Mouse (Mus musculus): ENCODE results near the gene Rassf5. TPM values are rescaled to one million over a fixed set of nuclear protein-coding genes. Genes with fewer than 3 reads are reported as not detected.

The Rassf5 gene
- polyA plus RNA-seq (2015; fragmentation: Nextera tagmentation; extraction: Ambion mirVana) = 6.1 and 6.7 TPM in 2 replicates

DNA sequence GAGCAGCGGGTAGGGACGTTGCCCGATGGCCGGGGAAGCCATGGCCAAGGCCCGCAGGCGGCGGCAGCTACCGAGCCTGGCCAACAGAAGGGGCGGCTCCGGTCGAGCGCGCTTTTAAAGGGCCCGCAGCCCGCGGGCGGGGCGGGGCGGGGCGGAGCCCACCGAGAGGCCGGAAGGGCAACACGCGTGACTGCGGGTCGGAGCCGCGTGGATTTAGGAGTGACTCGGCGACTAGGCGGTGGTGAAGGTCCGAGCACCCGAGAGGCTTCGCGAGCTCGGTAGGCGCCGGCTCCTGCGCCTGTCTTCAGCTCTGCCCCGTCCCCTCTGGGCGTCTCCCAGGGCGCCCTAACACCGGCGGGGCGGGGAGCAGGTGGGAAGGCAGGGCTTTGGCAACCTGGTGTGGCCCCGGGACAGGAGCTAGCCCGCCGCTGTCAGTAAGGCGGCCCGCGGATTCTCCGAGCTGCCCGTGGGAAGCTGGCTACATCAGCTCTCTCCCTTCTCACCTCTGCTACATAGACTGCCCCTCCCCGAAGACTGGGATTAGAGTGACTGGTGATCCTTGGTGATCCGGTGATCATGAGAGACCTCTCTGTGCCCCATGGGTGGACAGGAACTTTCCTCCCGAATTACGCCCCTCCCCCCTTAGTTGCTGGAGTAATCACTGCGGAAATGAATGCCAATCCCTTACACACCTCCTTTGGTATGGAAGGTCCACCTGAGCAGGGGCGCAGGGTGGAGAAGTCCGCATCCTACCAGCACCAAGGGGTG lies at the start of gene Rassf5:
Gene Rassf5 (minus strand): TSS at position 170 of the 768 bp plus-strand sequence.
- 1% methylated on average over 60 of the region's 60 CpGs for WGBS (ENCODE audit: insufficient replicate concordance)
- peak; percentile 66 for ATAC-seq (ENCODE audit: insufficient read depth)

DNA sequence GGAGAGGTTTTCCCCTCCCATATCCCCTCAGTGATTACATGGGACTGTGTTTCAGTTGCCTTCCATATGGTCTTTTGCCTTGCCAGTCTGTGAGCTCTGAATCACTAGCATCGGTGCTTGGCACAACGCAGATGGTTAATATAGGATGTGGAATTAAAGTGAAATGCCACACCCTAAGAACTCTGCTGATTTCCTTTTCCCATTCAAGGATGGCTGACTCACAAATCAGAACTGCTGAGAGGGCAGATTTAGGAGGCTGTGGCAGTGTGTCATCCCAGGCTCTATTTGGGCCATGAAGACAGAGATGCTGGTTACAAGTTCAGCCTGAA lies 48.8 kb upstream of the Rassf5 start:
- Histone ChIP-seq H3K4me2 (no peak overlapping the region), H3K36me3 (replicated peaks) (peaks cover 34% of the 10 kb centered on the region), H3K4me3 (replicated peaks) (no peak overlapping the region), H3K4me1 (replicated peaks) (no peaks in the 10 kb centered on the region), H3K9me3 (replicated peaks) (no peaks in the 10 kb centered on the region), H3K27ac (replicated peaks) (no peak overlapping the region), H3K9ac (no peak overlapping the region), H3K27me3 (no peaks in the 10 kb centered on the region)
- WGBS (ENCODE audit: insufficient replicate concordance) = 72% methylated on average over 2 of the region's 2 CpGs
- no peak for ATAC-seq (ENCODE audit: insufficient read depth)

More for the DNA sequence above, at the start of gene Rassf5:
- H3K4me2 ChIP-seq = peak within 1 kb of the TSS; percentile 74
- peak within 1 kb of the TSS; percentile 59 for H3K4me3 ChIP-seq (replicated peaks)
- peak within 1 kb of the TSS; percentile 42; the same call in 1 of the 2 replicates for H3K9ac ChIP-seq
- H3K36me3 ChIP-seq (replicated peaks) = no peaks in the 10 kb centered on the region
- peaks cover 35% of the 10 kb centered on the region for H3K4me1 ChIP-seq (replicated peaks)
- H3K9me3 ChIP-seq (replicated peaks) = no peaks in the 10 kb centered on the region
- no peak within 1 kb of the TSS for H3K27ac ChIP-seq (replicated peaks)
- peaks cover 91% of the 10 kb centered on the region for H3K27me3 ChIP-seq

DNA sequence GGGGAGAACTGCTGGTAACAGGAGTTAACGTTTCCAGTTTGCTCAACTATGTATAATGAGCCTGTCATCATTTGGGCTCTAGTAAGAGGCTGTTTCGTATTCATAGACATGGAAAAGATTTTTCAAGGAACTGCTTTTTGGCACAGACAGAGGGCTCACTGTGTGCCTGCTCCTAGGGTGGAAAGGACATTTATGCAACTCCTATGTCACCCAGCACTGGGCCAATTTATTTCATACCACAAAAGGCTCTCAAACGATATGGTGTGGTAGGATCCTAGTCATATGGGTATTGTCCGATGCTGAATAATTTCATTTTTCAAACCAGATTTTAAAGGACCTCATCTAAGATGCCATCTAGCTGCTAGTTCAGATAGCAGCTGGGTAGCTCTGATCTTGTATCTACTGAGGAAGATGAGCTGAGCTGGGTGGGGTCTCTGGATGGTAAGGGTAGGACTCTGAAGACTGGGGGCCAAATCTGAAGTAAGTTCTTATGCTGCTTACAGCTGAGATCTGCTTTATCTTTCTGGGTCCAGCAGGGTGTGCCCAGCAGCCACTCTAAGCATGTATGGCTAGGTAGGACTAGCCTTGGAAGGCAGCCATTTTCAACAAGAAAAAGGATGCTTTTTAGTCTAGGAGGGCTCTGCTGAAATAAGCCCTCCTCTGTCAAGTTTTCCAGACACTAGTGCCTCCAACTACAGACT lies 48.3 kb upstream of the Rassf5 start:
- no peak overlapping the region for H3K4me2 ChIP-seq
- H3K27me3 ChIP-seq = no peaks in the 10 kb centered on the region
- H3K27ac ChIP-seq (replicated peaks) = no peak overlapping the region
- WGBS (ENCODE audit: insufficient replicate concordance) = 72% methylated on average over 4 of the region's 4 CpGs
- H3K36me3 ChIP-seq (replicated peaks) = peaks cover 35% of the 10 kb centered on the region
- no peaks in the 10 kb centered on the region for H3K9me3 ChIP-seq (replicated peaks)
- no peak overlapping the region for H3K9ac ChIP-seq
- no peak overlapping the region for H3K4me3 ChIP-seq (replicated peaks)
- no peaks in the 10 kb centered on the region for H3K4me1 ChIP-seq (replicated peaks)
- no peak for ATAC-seq (ENCODE audit: insufficient read depth)

DNA sequence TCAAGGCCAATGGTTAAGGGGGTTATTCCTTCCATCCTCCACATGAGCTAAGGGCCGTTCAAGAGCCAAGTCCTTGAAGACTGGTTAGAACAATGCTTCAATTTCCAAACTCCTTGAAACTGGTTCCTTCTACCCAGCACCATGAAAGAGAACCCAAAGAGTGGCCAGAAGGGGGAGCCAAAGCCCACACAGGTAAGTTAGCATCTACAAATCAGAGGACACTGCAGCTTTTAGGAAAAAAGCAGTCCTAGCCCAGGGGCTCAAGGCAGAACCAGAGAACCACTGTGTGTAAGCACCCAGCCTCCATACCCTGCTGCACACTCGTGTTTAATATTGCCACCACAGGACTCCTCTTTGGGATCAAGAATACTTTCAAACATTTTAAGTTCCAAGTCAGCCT lies 45.6 kb upstream of the Rassf5 start:
- Histone ChIP-seq H3K4me3 (replicated peaks) (no peak overlapping the region), H3K36me3 (replicated peaks) (peaks cover 14% of the 10 kb centered on the region), H3K4me1 (replicated peaks) (no peaks in the 10 kb centered on the region), H3K9me3 (replicated peaks) (no peaks in the 10 kb centered on the region), H3K9ac (no peak overlapping the region), H3K27me3 (no peaks in the 10 kb centered on the region), H3K27ac (replicated peaks) (no peak overlapping the region), H3K4me2 (no peak overlapping the region)
- no peak for ATAC-seq (ENCODE audit: insufficient read depth)
- WGBS (ENCODE audit: insufficient replicate concordance) = 22% methylated on average over 2 of the region's 2 CpGs

DNA sequence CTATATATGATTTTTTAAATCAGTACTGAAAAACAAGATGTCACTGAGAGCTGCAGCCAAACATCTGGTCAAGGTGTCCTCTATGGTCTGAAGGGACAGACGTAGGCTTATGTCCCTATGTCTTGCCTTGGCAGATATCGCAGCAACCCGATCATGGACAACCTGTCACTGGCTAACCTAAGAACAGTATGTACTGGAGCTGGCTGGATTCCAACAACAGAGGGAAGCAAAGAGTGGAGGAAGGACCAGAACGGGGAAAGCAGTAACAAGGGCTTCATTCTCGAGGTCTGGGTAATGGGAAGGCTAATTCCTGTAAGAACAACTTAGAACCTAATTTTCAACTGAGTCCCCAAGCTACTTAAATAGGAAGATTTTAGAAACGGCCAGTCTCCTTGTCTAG lies 43.9 kb upstream of the Rassf5 start:
- Histone ChIP-seq H3K4me3 (replicated peaks) (no peak overlapping the region), H3K4me2 (no peak overlapping the region), H3K27ac (replicated peaks) (no peak overlapping the region), H3K9me3 (replicated peaks) (no peaks in the 10 kb centered on the region), H3K9ac (no peak overlapping the region), H3K4me1 (replicated peaks) (no peaks in the 10 kb centered on the region), H3K36me3 (replicated peaks) (peaks cover 11% of the 10 kb centered on the region), H3K27me3 (no peaks in the 10 kb centered on the region)
- ATAC-seq (ENCODE audit: insufficient read depth) = no peak
- WGBS (ENCODE audit: insufficient replicate concordance) = 60% methylated on average over 6 of the region's 6 CpGs

DNA sequence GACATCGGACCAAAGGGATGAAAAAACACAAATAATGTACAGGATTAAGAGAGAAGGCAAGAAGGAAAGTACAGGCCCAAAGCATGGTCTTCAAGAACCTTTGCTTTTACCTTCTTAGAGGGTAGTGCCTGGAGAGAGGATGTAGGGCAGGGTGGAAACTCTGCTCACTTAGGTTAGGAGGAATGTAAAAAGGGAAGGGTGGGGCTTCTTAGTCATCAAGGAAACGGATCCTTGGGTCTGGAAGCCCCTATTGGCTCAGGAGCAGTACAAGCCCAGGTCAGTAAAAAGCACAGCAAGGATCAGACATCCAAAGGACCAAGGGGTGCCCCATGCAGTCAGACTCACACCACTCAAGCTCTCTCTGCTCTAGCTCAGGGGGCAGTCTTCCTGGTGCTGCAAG lies 42.2 kb upstream of the Rassf5 start:
- Histone ChIP-seq H3K27me3 (no peaks in the 10 kb centered on the region), H3K27ac (replicated peaks) (no peak overlapping the region), H3K4me1 (replicated peaks) (no peaks in the 10 kb centered on the region), H3K4me2 (no peak overlapping the region), H3K4me3 (replicated peaks) (no peak overlapping the region), H3K9me3 (replicated peaks) (no peaks in the 10 kb centered on the region), H3K9ac (no peak overlapping the region), H3K36me3 (replicated peaks) (peaks cover 11% of the 10 kb centered on the region)
- 65% methylated on average over 2 of the region's 2 CpGs for WGBS (ENCODE audit: insufficient replicate concordance)
- ATAC-seq (ENCODE audit: insufficient read depth) = peak; percentile 25; the same call in 1 of the 2 replicates

DNA sequence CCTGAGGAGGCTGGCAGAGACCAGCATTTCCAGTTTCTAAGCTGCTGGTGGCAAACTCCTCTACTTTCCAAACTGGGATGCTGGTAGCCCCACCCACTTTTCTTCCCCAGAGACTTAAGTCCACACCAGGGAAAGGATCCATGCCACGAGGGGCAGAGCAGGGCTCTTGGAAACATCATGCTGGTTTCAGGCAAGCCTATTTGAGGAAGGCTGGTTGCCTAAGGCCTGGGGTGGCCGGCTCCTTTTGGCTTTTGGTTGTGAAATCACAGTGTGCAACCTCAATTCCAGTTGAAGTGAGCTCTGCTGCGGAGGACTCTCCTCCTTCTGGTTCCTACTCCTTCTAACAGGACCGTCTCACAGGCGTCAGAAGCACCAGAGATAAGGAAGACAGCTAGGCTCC lies 41.7 kb upstream of the Rassf5 start:
- no peak overlapping the region for H3K4me3 ChIP-seq (replicated peaks)
- H3K36me3 ChIP-seq (replicated peaks) = peaks cover 11% of the 10 kb centered on the region
- WGBS (ENCODE audit: insufficient replicate concordance) = 33% methylated on average over 5 of the region's 5 CpGs
- H3K27ac ChIP-seq (replicated peaks) = no peak overlapping the region
- no peaks in the 10 kb centered on the region for H3K9me3 ChIP-seq (replicated peaks)
- H3K4me1 ChIP-seq (replicated peaks) = peaks cover 4% of the 10 kb centered on the region
- H3K9ac ChIP-seq = no peak overlapping the region
- no peaks in the 10 kb centered on the region for H3K27me3 ChIP-seq
- H3K4me2 ChIP-seq = no peak overlapping the region
- ATAC-seq (ENCODE audit: insufficient read depth) = no peak

DNA sequence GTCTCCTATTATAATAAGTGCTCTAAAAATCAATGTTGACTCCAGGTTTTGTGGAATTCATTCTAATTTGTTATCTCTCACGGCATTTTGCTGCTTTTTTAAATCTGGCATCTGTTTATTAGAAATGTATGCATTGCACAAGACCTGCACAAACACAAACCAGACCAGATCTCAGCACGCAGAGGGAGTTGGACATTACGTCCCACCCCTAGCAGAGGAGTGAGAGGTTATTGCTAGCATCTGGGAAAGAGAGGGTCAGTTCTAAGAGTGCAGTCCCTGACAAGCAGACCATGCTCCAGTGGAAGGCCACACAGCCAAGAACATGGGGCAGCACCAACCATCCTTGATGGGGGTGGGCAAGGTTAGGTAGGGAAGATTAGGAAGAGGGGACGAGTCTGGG lies 39.6 kb upstream of the Rassf5 start:
- no peak overlapping the region for H3K9ac ChIP-seq
- H3K27me3 ChIP-seq = no peaks in the 10 kb centered on the region
- ATAC-seq (ENCODE audit: insufficient read depth) = no peak
- no peak overlapping the region for H3K27ac ChIP-seq (replicated peaks)
- WGBS (ENCODE audit: insufficient replicate concordance) = 57% methylated on average over 4 of the region's 4 CpGs
- H3K4me2 ChIP-seq = no peak overlapping the region
- peaks cover 11% of the 10 kb centered on the region for H3K36me3 ChIP-seq (replicated peaks)
- peaks cover 13% of the 10 kb centered on the region for H3K4me1 ChIP-seq (replicated peaks)
- no peak overlapping the region for H3K4me3 ChIP-seq (replicated peaks)
- no peaks in the 10 kb centered on the region for H3K9me3 ChIP-seq (replicated peaks)

DNA sequence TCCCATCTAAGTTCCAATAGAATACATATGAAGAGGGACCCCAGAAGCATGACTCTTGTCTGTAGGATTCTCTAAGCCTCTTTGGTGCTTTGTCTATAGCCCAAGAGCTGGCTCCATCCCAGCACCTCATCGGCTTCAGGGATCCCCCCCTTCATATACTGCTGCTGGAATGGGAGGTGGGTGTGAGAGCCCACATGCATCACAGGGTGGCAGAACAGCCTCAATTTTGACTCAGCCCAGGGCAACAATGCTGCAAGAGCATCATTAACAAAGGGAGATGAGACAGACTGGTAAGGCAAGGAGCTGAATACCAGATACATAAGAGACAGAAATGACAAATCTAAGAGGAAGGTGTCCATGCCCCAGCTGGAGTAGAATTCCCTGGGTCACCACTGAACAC lies 39.1 kb upstream of the Rassf5 start:
- WGBS (ENCODE audit: insufficient replicate concordance) = 50% methylated on average over 1 of the region's 1 CpGs

DNA sequence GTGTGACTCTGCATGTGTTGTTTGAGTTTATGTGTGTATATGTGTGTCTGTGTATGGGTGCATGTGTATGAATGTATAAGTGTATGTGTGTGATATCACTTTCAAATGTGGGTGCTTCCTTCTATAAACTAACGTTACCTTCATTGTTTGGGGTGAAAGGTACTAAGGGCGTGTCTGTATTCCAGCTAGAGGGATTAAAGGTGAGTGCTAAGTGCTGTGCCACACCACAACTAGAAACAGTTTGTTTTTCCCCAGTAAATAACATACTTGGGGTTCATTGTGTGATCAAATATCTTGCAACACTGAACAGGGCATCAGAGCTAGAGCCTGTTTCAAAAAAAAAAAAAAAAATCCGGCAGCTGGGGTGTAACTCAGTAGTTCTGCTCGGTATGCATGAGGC lies 36.7 kb upstream of the Rassf5 start:
- H3K4me2 ChIP-seq = no peak overlapping the region
- H3K27me3 ChIP-seq = no peaks in the 10 kb centered on the region
- no peak overlapping the region for H3K4me3 ChIP-seq (replicated peaks)
- no peaks in the 10 kb centered on the region for H3K36me3 ChIP-seq (replicated peaks)
- no peaks in the 10 kb centered on the region for H3K9me3 ChIP-seq (replicated peaks)
- H3K4me1 ChIP-seq (replicated peaks) = peaks cover 30% of the 10 kb centered on the region
- H3K27ac ChIP-seq (replicated peaks) = no peak overlapping the region
- H3K9ac ChIP-seq = no peak overlapping the region
- no peak for ATAC-seq (ENCODE audit: insufficient read depth)
- 56% methylated on average over 4 of the region's 4 CpGs for WGBS (ENCODE audit: insufficient replicate concordance)

More for the DNA sequence above, 39.1 kb upstream of the Rassf5 start:
- H3K9ac ChIP-seq = no peak overlapping the region
- no peaks in the 10 kb centered on the region for H3K9me3 ChIP-seq (replicated peaks)
- no peak overlapping the region for H3K27ac ChIP-seq (replicated peaks)
- no peak overlapping the region for H3K4me3 ChIP-seq (replicated peaks)
- H3K27me3 ChIP-seq = no peaks in the 10 kb centered on the region
- no peak overlapping the region for H3K4me2 ChIP-seq
- no peak for ATAC-seq (ENCODE audit: insufficient read depth)
- peaks cover 18% of the 10 kb centered on the region for H3K4me1 ChIP-seq (replicated peaks)
- peaks cover 7% of the 10 kb centered on the region for H3K36me3 ChIP-seq (replicated peaks)

DNA sequence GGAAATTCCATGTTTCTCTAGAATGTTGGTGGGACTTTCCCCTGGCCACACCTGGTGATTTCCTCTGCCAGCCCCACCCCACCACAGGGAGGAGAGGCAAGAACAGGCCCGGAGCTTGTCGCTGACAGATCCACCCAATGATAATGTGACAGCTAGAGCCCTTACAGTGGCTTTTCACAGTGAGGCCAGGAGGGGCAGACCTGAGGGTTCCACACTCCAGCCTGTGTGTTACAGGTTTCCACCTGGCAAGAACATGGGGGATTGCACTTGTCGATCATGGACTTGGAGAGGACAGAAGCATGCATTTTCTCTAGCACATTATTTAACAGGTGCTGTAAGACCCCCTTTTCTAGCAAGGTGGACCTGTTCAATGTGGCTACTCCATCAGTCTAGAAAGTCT lies 35.2 kb upstream of the Rassf5 start:
- Histone ChIP-seq H3K27me3 (no peaks in the 10 kb centered on the region), H3K4me1 (replicated peaks) (peaks cover 30% of the 10 kb centered on the region), H3K9me3 (replicated peaks) (no peaks in the 10 kb centered on the region), H3K9ac (no peak overlapping the region), H3K4me3 (replicated peaks) (no peak overlapping the region), H3K27ac (replicated peaks) (no peak overlapping the region), H3K36me3 (replicated peaks) (no peaks in the 10 kb centered on the region), H3K4me2 (no peak overlapping the region)
- 31% methylated on average over 3 of the region's 3 CpGs for WGBS (ENCODE audit: insufficient replicate concordance)
- no peak for ATAC-seq (ENCODE audit: insufficient read depth)
